Mouse (Mus musculus) mesoderm, embryonic 11.5 days (tissue): Measurements from ENCODE around the gene Mapk6.
"Not testable (repeated sequence)": the region's sequence is repeated elsewhere in the genome, so short reads cannot be mapped to it uniquely, and the experiment has no call there.

Experiments
- DNase-seq: peaks from one replicate; pipeline ENCODE4 v3.0.0-alpha.2; 2012; ENCODE audit warnings: low read depth, low spot score

Mapk6 gene

DNA sequence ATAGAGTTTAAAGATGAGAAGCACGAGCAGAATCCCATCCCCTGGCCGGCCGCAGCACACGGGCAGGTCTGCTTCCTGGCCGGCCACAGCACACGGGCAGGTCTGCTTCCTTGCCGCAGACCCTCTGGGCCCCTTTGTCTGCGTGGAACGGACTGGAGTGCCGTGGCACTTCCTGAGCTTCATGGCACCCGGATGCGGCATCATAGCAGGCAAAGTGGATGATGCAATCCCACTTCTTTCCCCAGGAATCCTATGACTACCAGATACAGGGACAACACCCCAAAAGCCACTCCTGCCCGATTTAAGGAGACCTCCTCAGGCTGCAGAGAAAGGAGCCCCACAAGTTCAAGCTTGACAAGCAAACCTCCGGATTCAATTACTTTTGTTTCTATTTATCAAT is 27.0 kb downstream of the Mapk6 start:
- DNase-seq, result no peak

DNA sequence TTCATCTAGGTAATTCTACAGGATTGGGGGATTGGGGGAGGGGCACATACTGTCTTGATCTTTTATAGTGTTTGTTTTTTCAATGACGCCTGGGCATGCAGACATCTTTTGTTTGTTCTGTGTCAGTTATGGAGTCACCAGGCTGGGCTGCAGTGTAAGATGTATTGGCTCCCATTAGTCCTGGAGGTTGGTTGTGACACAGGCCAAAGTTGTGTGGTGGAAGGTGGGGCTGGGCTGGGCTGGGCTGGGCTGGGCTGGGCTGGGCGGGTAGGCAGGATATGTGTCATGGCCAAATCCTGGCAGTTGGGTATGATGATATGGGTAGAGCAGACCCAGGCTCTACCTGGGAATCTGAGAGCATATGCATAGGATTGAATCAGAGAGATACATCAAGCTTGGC is 31.0 kb downstream of the Mapk6 start:
- DNase-seq, result no peak

DNA sequence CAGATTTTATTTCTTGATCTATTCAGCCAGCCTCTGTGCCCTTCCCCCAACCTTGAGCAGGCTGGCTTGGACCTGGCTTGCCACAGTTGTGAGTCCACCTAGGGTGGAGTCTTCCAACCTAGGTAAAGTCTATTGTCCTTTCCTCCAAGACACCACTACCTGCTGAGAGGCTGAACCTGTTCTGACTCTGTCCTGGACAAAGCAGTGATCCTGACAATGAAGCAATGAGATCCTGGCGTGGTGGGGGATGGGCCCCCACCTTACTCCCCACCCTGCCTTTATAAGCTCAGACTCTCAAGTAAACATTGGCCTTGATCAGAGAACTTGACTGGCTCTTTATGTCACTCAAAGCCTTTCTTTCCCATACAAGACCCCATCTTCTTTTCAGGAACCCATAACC is 33.4 kb downstream of the Mapk6 start:
- no peak for DNase-seq

DNA sequence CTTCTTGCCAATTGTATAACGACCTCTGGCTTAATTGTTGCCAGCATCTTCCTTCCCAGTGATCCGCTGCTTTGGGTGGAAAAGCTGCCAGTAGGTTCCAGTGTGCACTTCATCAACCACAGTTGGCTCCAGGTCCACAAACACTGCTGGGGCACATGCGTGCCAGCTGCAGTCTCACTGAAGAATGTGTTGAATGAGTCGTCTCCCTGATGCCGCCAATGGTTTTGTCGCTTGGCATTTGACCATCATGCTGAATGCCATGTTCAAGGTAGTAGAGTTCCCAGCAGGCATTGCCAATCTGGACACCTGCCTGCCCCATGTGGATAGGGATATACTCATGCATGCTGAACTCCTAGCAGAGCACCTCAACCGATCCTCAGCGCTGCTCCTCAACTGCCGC is 34.2 kb downstream of the Mapk6 start:
- no peak for DNase-seq

DNA sequence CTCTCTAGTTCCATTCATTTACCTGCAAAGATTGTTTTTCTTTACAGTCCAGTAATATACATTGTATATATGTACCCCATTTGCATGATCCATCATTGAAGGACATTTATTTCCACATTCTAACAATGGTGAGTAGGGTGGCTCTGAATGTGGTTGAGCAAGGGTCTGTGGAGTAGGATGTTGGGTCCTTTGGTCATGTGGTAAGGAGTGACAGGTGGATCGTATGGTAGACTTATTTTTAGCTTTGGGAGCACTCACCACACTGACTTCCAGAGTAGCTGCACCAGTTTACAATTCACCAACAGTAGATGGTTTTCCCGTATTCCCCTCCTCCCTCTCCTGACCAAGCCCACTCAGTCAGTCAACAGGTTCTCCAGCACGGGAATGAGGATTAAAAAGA is 41.0 kb downstream of the Mapk6 start:
- no peak for DNase-seq

DNA sequence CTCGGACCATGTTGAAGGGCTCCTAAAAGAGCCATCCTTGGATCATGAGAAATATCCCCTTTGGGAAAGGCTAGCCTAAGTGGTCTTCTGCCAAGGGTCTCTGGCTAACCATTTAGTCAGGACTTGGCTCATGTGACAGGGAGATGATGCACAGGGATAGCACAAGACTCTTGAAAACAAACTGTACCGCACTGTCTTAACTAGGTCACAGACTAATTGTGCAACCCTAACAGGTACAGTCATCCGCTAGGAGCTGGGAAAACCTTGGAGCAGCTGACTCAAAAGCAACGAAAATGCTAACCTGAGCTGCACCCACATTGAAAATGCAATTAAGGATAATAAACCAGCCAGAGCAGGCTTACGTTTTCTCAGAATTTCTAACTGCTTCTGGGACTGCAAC is 43.6 kb downstream of the Mapk6 start:
- no peak for DNase-seq

DNA sequence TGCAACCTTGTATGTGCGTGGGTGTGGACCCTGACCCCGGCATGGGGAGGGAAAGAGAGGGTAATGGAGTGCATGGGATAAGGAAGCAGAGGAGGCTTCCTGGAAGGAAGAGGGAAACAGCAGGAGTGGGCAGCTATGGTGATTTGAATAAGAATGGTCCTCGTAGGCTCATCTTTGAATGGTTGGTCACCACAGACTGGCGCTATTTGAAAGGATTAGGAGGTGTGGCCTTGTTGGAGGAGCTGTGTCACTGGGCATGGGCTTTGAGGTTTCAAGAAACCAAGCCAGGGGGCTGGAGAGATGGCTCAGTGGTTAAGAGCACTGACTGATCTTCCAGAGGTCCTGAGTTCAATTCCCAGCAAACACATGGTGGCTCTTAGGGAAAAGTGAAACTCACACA is 44.6 kb downstream of the Mapk6 start:
- no peak for DNase-seq

DNA sequence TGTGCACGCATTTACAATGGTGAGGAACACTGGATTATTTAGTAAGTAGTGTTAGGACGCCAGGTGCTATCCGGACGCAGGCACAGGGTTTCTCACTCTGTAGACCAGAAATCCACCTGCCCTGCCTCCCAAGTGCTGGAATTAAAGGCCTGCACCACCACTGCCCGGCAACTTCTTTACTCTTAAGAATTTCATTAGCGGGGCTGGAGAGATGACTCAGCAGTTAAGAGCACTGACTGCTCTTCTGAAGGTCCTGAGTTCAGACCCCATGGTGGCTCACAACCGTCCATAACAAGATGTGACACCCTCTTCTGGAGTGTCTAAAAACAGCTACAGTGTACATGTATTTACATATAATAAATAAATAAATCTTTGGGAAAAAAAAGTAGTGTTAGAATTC is 46.1 kb downstream of the Mapk6 start:
- not testable (repeated sequence) for DNase-seq

DNA sequence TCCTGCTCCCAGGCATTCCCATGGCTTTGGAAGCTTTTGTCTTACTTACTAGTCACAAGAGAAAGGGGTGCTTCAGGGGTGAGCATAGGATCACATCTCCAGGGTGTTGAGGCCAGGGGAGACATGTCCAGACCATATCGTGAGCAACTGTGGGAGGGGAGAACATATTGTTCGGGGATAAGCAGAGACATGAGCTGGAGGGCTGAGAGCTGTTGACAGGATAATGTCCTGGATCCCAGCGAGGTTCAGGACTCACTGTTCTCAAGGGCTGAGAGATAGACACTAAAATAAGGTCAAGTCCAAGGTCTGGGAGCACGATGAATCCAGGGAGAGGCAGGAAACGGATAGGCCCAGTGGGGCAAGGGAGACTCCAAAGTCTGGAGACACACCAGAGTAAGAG is 46.8 kb downstream of the Mapk6 start:
- no peak for DNase-seq

DNA sequence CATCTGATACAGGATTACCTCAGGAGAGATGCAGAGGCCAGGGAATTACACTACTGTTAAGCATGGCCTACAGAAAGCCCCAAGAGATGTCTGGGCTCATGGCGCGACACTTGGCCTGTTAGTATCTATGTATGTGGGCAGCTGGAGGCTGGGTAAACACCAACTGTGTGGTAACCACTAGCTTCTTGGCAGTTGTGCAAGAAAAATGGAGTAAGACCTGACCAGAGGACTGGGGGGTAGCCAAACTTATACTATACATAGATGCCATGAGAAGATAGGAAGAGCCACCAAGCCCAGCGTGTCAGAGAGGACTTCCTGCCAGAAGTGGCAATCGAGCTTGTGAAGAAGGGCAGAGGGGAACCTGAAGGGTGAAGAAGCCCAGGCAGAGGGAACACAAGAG is 47.6 kb downstream of the Mapk6 start:
- DNase-seq, result no peak

DNA sequence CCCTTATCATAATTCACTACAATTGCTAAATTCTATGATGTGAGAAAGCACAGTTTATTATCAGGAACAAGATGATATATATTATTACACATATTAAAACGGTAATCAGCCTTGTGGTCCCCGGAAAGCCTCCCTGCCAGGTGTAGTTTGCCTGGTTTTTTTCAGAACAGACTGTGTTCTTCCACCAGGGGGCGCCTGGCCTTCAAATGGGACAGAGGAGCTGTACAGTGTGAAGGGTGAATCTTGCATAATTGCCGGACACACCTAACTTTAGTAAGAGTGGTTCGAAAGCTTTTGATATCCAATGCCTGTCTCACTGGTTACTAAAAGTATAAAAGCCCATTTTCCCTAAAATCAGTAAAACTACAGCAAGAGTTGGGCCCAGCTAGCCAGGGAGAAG is 48.1 kb downstream of the Mapk6 start:
- DNase-seq, result peak; percentile 56

DNA sequence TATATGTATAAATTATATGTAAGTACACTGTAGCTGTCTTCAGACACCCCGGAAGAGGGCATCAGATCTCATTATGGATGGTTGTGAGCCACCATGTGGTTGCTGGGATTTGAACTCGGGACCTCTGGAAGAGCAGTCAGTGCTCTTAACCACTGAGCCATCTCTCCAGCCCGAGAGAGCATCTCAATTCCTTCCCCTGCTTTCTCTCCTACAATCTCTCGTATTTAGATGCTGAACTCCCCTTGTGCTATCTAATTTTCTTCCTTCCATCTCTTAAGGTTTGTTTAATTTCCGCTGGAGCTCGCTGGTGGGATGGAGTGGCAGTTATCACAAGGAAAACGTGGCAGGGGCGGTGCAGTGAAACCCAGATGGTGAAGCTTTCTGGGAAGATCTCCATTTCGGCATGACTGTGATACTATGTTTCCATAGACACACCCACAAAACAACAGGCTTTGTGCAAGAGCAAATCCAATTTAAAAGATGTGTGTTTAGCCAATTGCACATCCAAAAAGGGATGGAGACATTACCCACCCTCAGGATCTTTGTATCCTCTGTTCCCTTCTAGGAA is 52.6 kb downstream of the Mapk6 start:
- DNase-seq, result no peak

DNA sequence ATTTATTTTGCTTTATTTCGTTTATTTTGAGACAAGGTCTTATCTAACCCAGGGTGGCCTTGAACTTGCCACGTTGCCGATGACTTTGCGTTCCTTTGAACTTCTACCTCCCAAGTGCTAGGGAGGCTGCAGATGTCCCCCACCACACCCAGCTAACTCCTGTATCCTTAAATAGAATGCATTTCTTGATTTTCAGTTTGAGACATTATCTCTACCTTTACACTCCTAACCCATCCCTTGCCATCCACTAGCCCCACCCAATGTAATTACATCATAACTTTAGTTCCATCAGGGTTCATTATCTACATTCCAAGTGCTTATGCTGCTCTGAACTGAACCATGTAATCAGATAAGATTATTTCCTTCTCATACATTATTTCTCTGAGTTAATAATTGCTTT is 54.0 kb downstream of the Mapk6 start:
- no peak for DNase-seq

DNA sequence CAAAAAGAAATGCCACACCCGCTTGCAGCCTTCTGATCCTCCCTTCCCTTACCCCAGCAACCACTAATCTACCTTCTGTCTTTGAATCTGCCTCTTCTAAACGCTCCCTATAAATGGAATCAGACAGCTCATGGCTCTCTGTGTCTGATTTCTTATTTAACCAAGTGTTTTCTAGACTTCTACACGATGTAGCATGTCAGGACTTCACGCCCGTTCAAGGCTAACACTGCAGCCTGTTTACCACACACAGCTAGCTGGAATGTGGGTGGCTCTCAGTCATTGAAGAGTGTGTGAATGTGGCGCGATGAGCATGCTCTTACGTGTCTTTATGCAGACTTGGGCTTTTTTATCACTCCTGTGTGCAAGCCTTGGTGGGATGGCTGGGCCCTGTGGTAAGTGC is 56.7 kb downstream of the Mapk6 start:
- DNase-seq, result no peak

DNA sequence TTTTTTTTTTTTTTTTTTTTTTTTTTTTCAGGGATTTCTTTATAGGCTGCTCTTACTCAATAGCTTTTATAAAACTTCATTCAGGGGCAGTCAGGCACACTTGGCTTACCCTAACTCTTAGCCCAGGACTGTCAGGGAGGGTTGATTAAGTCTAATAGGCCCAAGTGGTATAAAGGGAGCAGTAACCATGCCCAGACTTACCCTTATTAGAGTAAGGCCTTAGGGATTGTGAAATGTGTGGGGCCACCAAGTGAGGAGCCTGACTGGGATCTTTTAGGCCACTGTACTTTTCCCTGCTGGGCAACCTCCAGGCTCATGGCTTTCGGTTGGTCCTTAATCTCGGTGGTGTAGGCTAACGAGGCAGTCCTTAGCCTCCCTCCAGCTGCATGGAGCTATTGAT is 61.2 kb downstream of the Mapk6 start:
- no peak for DNase-seq

DNA sequence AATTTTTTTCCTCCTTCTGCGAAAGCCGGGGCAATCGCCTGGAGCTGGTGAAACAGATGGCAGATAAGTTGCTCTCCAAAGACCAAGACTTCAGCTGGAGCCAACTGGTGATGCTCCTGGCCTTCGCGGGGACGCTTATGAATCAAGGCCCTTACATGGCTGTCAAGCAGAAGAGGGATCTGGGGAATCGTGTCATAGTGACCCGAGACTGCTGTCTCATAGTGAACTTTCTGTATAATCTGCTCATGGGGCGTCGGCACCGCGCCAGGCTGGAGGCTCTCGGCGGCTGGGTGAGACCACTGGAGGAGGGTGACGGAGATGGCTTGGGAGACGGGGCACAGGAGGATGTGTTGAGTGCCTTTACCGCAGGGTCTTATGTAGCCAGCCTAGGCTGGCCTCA is 61.7 kb downstream of the Mapk6 start:
- no peak for DNase-seq

DNA sequence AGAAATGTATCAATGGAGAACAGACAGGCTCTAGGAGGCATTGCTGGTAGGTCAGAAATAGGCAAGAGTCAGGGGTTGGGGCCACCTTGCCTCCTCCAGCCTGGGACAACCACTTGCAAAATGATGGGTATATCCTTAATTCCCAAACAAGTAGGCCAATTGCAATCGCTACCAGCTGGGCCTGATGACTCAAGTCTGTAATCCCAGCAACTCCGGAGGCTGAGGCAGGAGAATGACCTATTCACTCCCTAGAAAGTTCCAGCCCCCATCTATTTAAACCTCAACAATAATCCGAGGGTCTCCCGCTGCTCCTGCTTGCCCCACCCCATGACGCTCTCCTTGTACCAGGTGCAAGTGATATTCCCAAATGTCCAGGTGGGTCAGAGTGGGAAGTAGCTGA is 62.3 kb downstream of the Mapk6 start, which contains the start of gene Bcl2l10:
TSS of gene Bcl2l10 (plus strand) at position 301 of the 400 bp plus-strand sequence.
- no peak for DNase-seq

DNA sequence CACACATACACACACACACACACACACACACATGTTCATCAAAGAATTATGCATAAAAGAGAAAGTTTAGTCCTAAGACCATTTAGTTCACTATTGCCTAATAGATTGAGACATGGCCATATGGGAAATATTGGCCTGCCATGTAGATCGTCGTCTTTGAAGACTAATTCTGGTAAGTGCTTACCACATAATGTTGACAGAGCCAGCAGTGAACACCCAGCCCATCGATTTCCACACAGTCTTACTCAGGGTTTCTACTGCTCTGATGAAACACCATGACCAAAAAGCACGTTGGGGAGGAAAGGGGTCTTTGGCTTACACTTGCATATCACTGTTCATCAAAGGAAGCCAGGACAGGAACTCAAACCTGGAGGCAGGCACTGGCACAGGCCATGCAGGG is 67.4 kb downstream of the Mapk6 start:
- no peak for DNase-seq

DNA sequence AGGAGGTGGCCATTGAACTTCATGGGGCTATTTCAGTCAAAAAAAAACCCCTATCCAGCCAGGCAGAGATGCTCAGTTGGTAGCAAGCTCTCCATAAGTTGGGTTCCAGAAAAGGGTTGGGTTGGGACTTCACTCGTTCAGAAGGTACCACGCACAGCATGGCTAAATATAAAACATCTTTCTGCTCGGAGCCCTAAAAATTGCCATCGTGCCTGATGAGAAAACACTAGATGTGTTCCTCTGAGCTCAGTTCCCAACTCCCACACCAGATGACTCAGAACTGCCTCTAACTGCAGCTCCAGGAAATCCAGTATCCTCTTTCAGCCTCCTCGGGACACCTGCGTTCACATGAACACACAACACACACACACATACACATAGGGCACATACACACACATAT is 71.8 kb downstream of the Mapk6 start:
- DNase-seq, result no peak

DNA sequence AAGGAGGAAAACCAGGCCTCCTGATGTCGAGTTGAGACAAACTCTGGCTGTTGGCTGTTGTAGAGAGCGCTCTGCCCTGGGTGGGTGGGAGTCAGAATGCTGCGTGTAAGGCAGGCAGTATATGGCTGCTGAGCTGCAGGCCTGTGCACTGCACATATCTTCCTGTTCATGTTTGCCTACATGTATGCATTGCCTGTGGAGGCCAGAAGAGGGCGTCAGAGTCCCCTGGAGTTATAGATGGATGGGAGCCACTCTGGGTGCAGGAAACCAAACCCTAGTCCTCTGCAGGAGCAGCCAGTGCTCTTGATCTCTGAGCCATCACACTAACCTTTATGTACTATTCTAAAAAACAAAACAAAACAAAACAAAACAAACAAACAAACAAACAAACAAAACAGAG is 75.4 kb downstream of the Mapk6 start:
- DNase-seq, result no peak

DNA sequence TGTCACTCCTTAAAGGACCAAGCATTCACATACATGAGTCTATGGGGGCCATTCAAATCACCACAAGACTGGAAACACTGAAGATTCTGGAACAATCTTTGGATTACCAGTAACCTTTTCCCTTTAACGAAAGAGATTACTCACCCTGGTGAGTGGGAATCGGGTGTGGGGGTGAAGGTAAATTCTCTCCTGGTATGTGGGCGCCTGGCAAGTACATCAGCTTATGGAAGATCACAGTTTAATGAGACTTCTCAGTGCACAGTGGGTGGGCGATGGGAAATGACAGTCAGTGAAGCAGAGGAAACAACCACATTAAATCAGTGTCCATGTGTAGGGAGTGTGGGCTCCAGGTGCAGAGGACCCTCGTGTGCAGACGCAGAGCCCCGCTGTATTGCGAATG is 79.0 kb downstream of the Mapk6 start:
- peak; percentile 14 for DNase-seq

DNA sequence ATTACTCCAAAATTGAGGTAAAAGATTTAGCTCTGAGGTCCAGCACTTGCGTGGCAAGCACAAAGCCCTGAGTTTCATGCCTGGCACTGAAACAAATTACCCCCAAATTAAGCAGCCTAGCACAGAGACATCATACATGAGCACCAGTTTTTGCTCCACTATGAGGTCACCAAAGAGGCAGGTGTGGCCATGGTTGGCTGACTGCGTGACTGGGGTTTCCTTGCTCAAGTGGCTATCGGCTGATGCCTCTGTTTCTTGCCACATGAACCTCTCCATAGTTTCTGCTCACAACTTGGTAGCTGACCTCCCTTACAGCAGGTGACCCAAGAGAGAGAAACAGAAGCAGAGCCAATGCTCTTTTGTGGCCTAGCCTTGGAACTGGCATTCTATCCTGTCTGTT is 81.8 kb downstream of the Mapk6 start:
- no peak for DNase-seq

DNA sequence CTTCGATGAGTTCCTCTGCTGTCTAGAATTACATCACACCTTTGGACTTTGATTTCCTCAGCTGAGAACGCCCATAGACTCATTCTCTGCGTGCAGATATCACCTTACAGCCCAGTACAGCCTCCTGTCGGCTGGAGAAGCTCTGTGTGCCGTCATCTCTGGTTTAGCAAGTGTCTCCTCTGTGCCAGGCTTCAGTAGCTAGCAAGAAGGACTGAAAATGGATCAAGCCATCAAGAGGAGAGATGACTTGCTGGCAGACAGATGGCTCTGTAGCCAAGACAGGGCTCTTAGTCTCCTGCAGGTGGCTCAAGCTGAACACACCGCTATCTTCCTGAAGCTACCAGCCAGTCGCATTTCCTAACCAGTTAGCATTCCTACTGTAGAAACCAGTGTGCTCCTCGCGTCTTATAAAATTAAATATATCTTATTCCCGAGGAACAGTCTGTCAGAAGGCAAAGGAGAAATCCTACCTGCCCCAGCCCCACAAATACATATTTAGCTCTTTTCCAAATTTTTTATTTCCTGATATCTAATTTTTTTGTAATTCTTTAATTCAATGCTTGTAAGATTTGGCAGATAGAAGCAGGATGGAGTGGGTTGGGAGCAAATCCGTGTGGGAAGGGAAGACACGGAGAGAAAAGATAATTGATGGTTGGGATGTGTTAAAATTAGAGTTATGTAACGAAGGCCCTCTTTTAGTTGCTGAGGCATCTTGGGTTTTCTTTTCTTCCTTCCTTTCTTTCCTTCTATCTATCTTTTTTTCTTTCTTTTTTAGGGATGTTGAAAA is 87.5 kb downstream of the Mapk6 start:
- no peak for DNase-seq

DNA sequence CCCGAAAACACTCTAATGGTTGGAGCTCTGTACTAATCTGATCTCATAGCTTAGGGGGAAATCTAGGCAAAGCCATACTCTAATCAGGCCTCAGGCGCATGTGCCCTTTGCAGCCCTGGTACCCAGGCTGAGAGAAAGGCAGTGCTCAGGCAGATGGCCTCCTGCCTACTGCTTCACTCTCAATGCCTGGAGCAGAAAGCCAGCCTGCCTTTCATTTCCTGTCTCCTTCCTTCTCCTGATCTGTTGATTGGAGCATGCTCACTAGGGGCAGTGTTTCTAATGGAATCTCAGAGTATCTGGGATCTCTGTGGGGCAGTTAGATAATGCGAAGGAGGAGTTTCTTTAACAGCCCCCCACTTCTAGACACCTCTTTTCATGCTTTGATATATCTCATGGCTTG is 90.4 kb downstream of the Mapk6 start:
- peak; percentile 12 for DNase-seq
